Mouse (Mus musculus): ENCODE results near the gene H2-DMa. TPM values are rescaled to one million over a fixed set of nuclear protein-coding genes. Genes with fewer than 3 reads are reported as not detected.

The H2-DMa gene
- polyA plus RNA-seq, 1 experiment from 2014 or later: 11.1 TPM

GRCm38 (mm10) chr17:34092197-34092875 lies 27.0 kb upstream of the H2-DMa start, which contains the start of gene H2-Oa:
H2-Oa (plus strand) TSS chr17:34092340.
- Histone ChIP-seq H3K4me3 (replicated peaks) (no peak within 1 kb of the TSS), H3K4me1 (replicated peaks) (peaks cover 12% of the 10 kb centered on the region), H3K36me3 (no peaks in the 10 kb centered on the region), H3K27me3 (no peaks in the 10 kb centered on the region; the same call in 1 of the 2 replicates), H3K9me3 (no peaks in the 10 kb centered on the region), H3K27ac (no peak within 1 kb of the TSS), H3K4me2 (no peak within 1 kb of the TSS), H3K9ac (replicated peaks) (no peak within 1 kb of the TSS)
- 36% methylated on average over 11 of the region's 11 CpGs for whole genome bisulfite sequencing
- no peak for ATAC-seq (ENCODE audit: insufficient number of reproducible peaks, insufficient read depth, low FRiP score, low TSS enrichment, low read depth)

- peaks cover 12% of the 10 kb centered on the region for H3K4me1 ChIP-seq (replicated peaks)
- H3K27ac ChIP-seq: no peak overlapping the region
- peak overlapping the region; percentile 35 for H3K4me2 ChIP-seq
- H3K9ac ChIP-seq (replicated peaks): no peak overlapping the region
- peak; percentile 83 for ATAC-seq (ENCODE audit: insufficient number of reproducible peaks, insufficient read depth, low FRiP score, low TSS enrichment, low read depth)
- H3K9me3 ChIP-seq: no peaks in the 10 kb centered on the region
- no peaks in the 10 kb centered on the region; the same call in 1 of the 2 replicates for H3K27me3 ChIP-seq
- 24% methylated on average over 7 of the region's 7 CpGs for WGBS
- no peaks in the 10 kb centered on the region for H3K36me3 ChIP-seq
- H3K4me3 ChIP-seq (replicated peaks): peak overlapping the region; percentile 12
Measured at GRCm38 (mm10) chr17:34093199-34093874, 26.0 kb upstream of the H2-DMa start.

- Histone ChIP-seq H3K4me3 (replicated peaks) (no peak overlapping the region), H3K9me3 (no peaks in the 10 kb centered on the region), H3K36me3 (no peaks in the 10 kb centered on the region), H3K27me3 (no peaks in the 10 kb centered on the region; the same call in 1 of the 2 replicates), H3K27ac (no peak overlapping the region), H3K4me1 (replicated peaks) (peaks cover 19% of the 10 kb centered on the region), H3K4me2 (no peak overlapping the region), H3K9ac (replicated peaks) (no peak overlapping the region)
- WGBS: 83% methylated on average over 27 of the region's 27 CpGs
- no peak for ATAC-seq (ENCODE audit: insufficient number of reproducible peaks, insufficient read depth, low FRiP score, low TSS enrichment, low read depth)
Measured at GRCm38 (mm10) chr17:34094283-34095035, 24.9 kb upstream of the H2-DMa start.

GRCm38 (mm10) chr17:34096497-34097010 lies 22.8 kb upstream of the H2-DMa start:
- Histone ChIP-seq H3K4me3 (replicated peaks) (no peak overlapping the region), H3K36me3 (no peaks in the 10 kb centered on the region), H3K9me3 (no peaks in the 10 kb centered on the region), H3K27me3 (peaks cover 7% of the 10 kb centered on the region; the same call in 1 of the 2 replicates), H3K4me1 (replicated peaks) (peaks cover 31% of the 10 kb centered on the region), H3K9ac (replicated peaks) (no peak overlapping the region), H3K27ac (no peak overlapping the region), H3K4me2 (no peak overlapping the region)
- ATAC-seq (ENCODE audit: insufficient number of reproducible peaks, insufficient read depth, low FRiP score, low TSS enrichment, low read depth): no peak
- WGBS: 84% methylated on average over 3 of the region's 3 CpGs

GRCm38 (mm10) chr17:34097272-34097671 lies 22.1 kb upstream of the H2-DMa start:
- Histone ChIP-seq H3K9me3 (no peaks in the 10 kb centered on the region), H3K27me3 (peaks cover 7% of the 10 kb centered on the region; the same call in 1 of the 2 replicates), H3K36me3 (no peaks in the 10 kb centered on the region), H3K4me2 (no peak overlapping the region), H3K9ac (replicated peaks) (no peak overlapping the region), H3K4me3 (replicated peaks) (no peak overlapping the region), H3K27ac (no peak overlapping the region), H3K4me1 (replicated peaks) (peaks cover 34% of the 10 kb centered on the region)
- ATAC-seq (ENCODE audit: insufficient number of reproducible peaks, insufficient read depth, low FRiP score, low TSS enrichment, low read depth): no peak
- WGBS: 67% methylated on average over 5 of the region's 5 CpGs

GRCm38 (mm10) chr17:34098709-34099479 lies 20.4 kb upstream of the H2-DMa start:
- H3K4me3 ChIP-seq (replicated peaks): no peak overlapping the region
- H3K9ac ChIP-seq (replicated peaks): no peak overlapping the region
- peaks cover 22% of the 10 kb centered on the region for H3K4me1 ChIP-seq (replicated peaks)
- H3K36me3 ChIP-seq: no peaks in the 10 kb centered on the region
- peaks cover 7% of the 10 kb centered on the region; the same call in 1 of the 2 replicates for H3K27me3 ChIP-seq
- H3K27ac ChIP-seq: peak overlapping the region; percentile 42; the same call in 1 of the 2 replicates
- no peak for ATAC-seq (ENCODE audit: insufficient number of reproducible peaks, insufficient read depth, low FRiP score, low TSS enrichment, low read depth)
- H3K9me3 ChIP-seq: no peaks in the 10 kb centered on the region
- no peak overlapping the region for H3K4me2 ChIP-seq
- 45% methylated on average over 10 of the region's 10 CpGs for WGBS

- no peaks in the 10 kb centered on the region for H3K9me3 ChIP-seq
- peaks cover 22% of the 10 kb centered on the region for H3K4me1 ChIP-seq (replicated peaks)
- ATAC-seq (ENCODE audit: insufficient number of reproducible peaks, insufficient read depth, low FRiP score, low TSS enrichment, low read depth): no peak
- H3K4me3 ChIP-seq (replicated peaks): no peak overlapping the region
- no peak overlapping the region for H3K9ac ChIP-seq (replicated peaks)
- no peak overlapping the region for H3K4me2 ChIP-seq
- H3K27me3 ChIP-seq: peaks cover 7% of the 10 kb centered on the region; the same call in 1 of the 2 replicates
- no peaks in the 10 kb centered on the region for H3K36me3 ChIP-seq
- 34% methylated on average over 5 of the region's 5 CpGs for WGBS
- peak overlapping the region; percentile 29; the same call in 1 of the 2 replicates for H3K27ac ChIP-seq
Measured at GRCm38 (mm10) chr17:34099531-34099930, 19.8 kb upstream of the H2-DMa start.

GRCm38 (mm10) chr17:34101185-34101584 lies 18.2 kb upstream of the H2-DMa start:
- no peaks in the 10 kb centered on the region for H3K36me3 ChIP-seq
- peaks cover 22% of the 10 kb centered on the region for H3K4me1 ChIP-seq (replicated peaks)
- no peak overlapping the region for H3K4me3 ChIP-seq (replicated peaks)
- WGBS: 36% methylated on average over 5 of the region's 5 CpGs
- H3K9me3 ChIP-seq: 0 out of 2 replicates have a peak, but pooled peaks cover 5% of the 10 kb centered on the region
- H3K9ac ChIP-seq (replicated peaks): no peak overlapping the region
- peaks cover 7% of the 10 kb centered on the region; the same call in 1 of the 2 replicates for H3K27me3 ChIP-seq
- no peak overlapping the region for H3K4me2 ChIP-seq
- no peak for ATAC-seq (ENCODE audit: insufficient number of reproducible peaks, insufficient read depth, low FRiP score, low TSS enrichment, low read depth)
- H3K27ac ChIP-seq: no peak overlapping the region

- H3K9ac ChIP-seq (replicated peaks): no peak overlapping the region
- peaks cover 7% of the 10 kb centered on the region; the same call in 1 of the 2 replicates for H3K27me3 ChIP-seq
- H3K27ac ChIP-seq: no peak overlapping the region
- H3K4me2 ChIP-seq: peak overlapping the region; percentile 32; the same call in 1 of the 2 replicates
- H3K36me3 ChIP-seq: no peaks in the 10 kb centered on the region
- H3K9me3 ChIP-seq: 0 out of 2 replicates have a peak, but pooled peaks cover 5% of the 10 kb centered on the region
- peaks cover 22% of the 10 kb centered on the region for H3K4me1 ChIP-seq (replicated peaks)
- no peak overlapping the region for H3K4me3 ChIP-seq (replicated peaks)
- no peak; the same call in 1 of the 2 replicates for ATAC-seq (ENCODE audit: insufficient number of reproducible peaks, insufficient read depth, low FRiP score, low TSS enrichment, low read depth)
- WGBS: 8% methylated on average over 12 of the region's 12 CpGs
Measured at GRCm38 (mm10) chr17:34101604-34102032, 17.7 kb upstream of the H2-DMa start.

- Histone ChIP-seq H3K9ac (replicated peaks) (no peak overlapping the region), H3K27me3 (0 out of 2 replicates have a peak, but pooled peaks cover 7% of the 10 kb centered on the region), H3K4me2 (no peak overlapping the region), H3K4me1 (replicated peaks) (peaks cover 22% of the 10 kb centered on the region), H3K4me3 (replicated peaks) (no peak overlapping the region), H3K36me3 (peaks cover 5% of the 10 kb centered on the region; the same call in 1 of the 2 replicates), H3K27ac (no peak overlapping the region), H3K9me3 (0 out of 2 replicates have a peak, but pooled peaks cover 5% of the 10 kb centered on the region)
- ATAC-seq (ENCODE audit: insufficient number of reproducible peaks, insufficient read depth, low FRiP score, low TSS enrichment, low read depth): no peak
- WGBS: 79% methylated on average over 6 of the region's 6 CpGs
Measured at GRCm38 (mm10) chr17:34102831-34103230, 16.5 kb upstream of the H2-DMa start.

Measured in limb, embryonic 12.5 days (tissue).